Mouse (Mus musculus) adrenal gland, adult (tissue): Measurements from ENCODE around the gene Vta1.
A peak's percentile ranks its signal among the peaks of the same experiment; 100 is the strongest.

Experiments
- DNase-seq, 2 experiments: peaks; one replicate each; pipeline ENCODE4 v3.0.0; 2022 to 2023; ENCODE audit warnings: low spot score in 1 of 2; ENCODE audit not compliant: inconsistent age in 2 of 2

The Vta1 gene

GRCm38 (mm10) chr10:14705072-14706066 lies at the start of gene Vta1, which contains the start of gene Nmbr:
Gene Vta1 (minus strand): TSS chr10:14705560.
Gene Nmbr (plus strand): TSS chr10:14705591.
- DNase-seq, result peak; percentile 98 to 99

- peak in 1 of 2 experiments; percentile 73 for DNase-seq
Measured at GRCm38 (mm10) chr10:14734285-14734684, 28.9 kb upstream of the Vta1 start.

GRCm38 (mm10) chr10:14725671-14726070 lies 20.3 kb upstream of the Vta1 start:
- DNase-seq, result no peak

- DNase-seq, result no peak
Measured at GRCm38 (mm10) chr10:14718114-14718513, 12.8 kb upstream of the Vta1 start, which contains the start of gene Gje1. Gene Gje1 (minus strand): TSS chr10:14718214.

- no peak for DNase-seq
Measured at GRCm38 (mm10) chr10:14703830-14704420, 1.4 kb downstream of the Vta1 start.

GRCm38 (mm10) chr10:14703239-14703638 lies 2.1 kb downstream of the Vta1 start:
- no peak for DNase-seq

GRCm38 (mm10) chr10:14690349-14690748 lies 15.0 kb downstream of the Vta1 start:
- DNase-seq, result no peak

- no peak for DNase-seq
Measured at GRCm38 (mm10) chr10:14688785-14689442, 16.4 kb downstream of the Vta1 start.

- no peak for DNase-seq
Measured at GRCm38 (mm10) chr10:14685663-14686062, 19.7 kb downstream of the Vta1 start.

GRCm38 (mm10) chr10:14666147-14666546 lies 39.2 kb downstream of the Vta1 start:
- DNase-seq, result no peak

- no peak for DNase-seq
Measured at GRCm38 (mm10) chr10:14660875-14661274, 44.5 kb downstream of the Vta1 start.

- DNase-seq, result no peak
Measured at GRCm38 (mm10) chr10:14639635-14640034, 65.7 kb downstream of the Vta1 start.

- DNase-seq, result no peak
Measured at GRCm38 (mm10) chr10:14639043-14639442, 66.3 kb downstream of the Vta1 start.

GRCm38 (mm10) chr10:14625706-14626105 lies 79.7 kb downstream of the Vta1 start:
- DNase-seq, result no peak

- DNase-seq, result no peak
Measured at GRCm38 (mm10) chr10:14619156-14619555, 86.2 kb downstream of the Vta1 start.

GRCm38 (mm10) chr10:14618301-14618700 lies 87.1 kb downstream of the Vta1 start:
- DNase-seq, result no peak

GRCm38 (mm10) chr10:14615441-14615840 lies 89.9 kb downstream of the Vta1 start:
- DNase-seq, result no peak

GRCm38 (mm10) chr10:14607597-14607996 lies 97.8 kb downstream of the Vta1 start:
- DNase-seq, result no peak
